Mouse (Mus musculus): ENCODE results near the gene Dnpep. TPM values are rescaled to one million over a fixed set of nuclear protein-coding genes. Genes with fewer than 3 reads are reported as not detected.

The Dnpep gene
- polyA plus RNA-seq (2012; rRNA removed): 35.6 and 39.3 TPM in 2 replicates
- 43.4 and 48.4 TPM in 2 replicates for polyA plus RNA-seq (2014; fragmentation: Nextera tagmentation; extraction: Ambion mirVana)

GRCm38 (mm10) chr1:75317241-75318201 is at the start of gene Dnpep:
Dnpep (minus strand) TSS chr1:75317990.
- Histone ChIP-seq H3K4me1 (replicated peaks; ENCODE audit: control insufficient read depth in 2 of 2, insufficient read depth in 2 of 2, low read length in 1 of 2) (peaks cover 6 to 9% of the 10 kb centered on the region in 2 experiments; a peak in 3 of 4 replicates), H3K9me3 (ENCODE audit: control insufficient read depth, low read length) (no peaks in the 10 kb centered on the region), H3K4me3 (ENCODE audit: insufficient read depth in 1 of 2, low read depth in 2 of 2, low read length in 2 of 2) (peak within 1 kb of the TSS; percentile 65 to 85), H3K9ac (replicated peaks) (peak within 1 kb of the TSS; percentile 73), H3K27ac (peak within 1 kb of the TSS; percentile 85), H3K36me3 (replicated peaks; ENCODE audit: control insufficient read depth, insufficient read depth, low read depth) (no peaks in the 10 kb centered on the region), H3K4me2 (ENCODE audit: low read depth) (peak within 1 kb of the TSS; percentile 93), H3K27me3 (ENCODE audit: control insufficient read depth, insufficient read depth, low read length) (no peaks in the 10 kb centered on the region)
- DNase-seq (ENCODE audit: low read depth in 3 of 3, low spot score in 3 of 3) (peak; percentile 100), ATAC-seq (ENCODE audit: insufficient read depth) (peak; percentile 94)
- under 1% methylated on average over 91 of the region's 92 CpGs for WGBS (ENCODE audit: insufficient replicate concordance)
- TF ChIP-seq CTCF (IDR thresholded peaks at IDR 0.05; ENCODE audit: low read depth) (peak; percentile 82), EP300 (IDR thresholded peaks at IDR 0.05; ENCODE audit: low read depth) (no peak)

GRCm38 (mm10) chr1:75365510-75366137 is 47.8 kb upstream of the Dnpep start:
- DNase-seq (ENCODE audit: low read depth in 3 of 3, low spot score in 3 of 3): no peak
- no peak for ATAC-seq (ENCODE audit: insufficient read depth)
- Histone ChIP-seq H3K9me3 (ENCODE audit: control insufficient read depth, low read length) (no peaks in the 10 kb centered on the region), H3K4me3 (ENCODE audit: insufficient read depth in 1 of 2, low read depth in 2 of 2, low read length in 2 of 2) (no peak overlapping the region), H3K4me1 (replicated peaks; ENCODE audit: control insufficient read depth in 2 of 2, insufficient read depth in 2 of 2, low read length in 1 of 2) (0 out of 4 replicates have a peak, but pooled peaks cover 0 to 2% of the 10 kb centered on the region in 2 experiments), H3K9ac (replicated peaks) (no peak overlapping the region), H3K27me3 (ENCODE audit: control insufficient read depth, insufficient read depth, low read length) (peaks cover 9% of the 10 kb centered on the region), H3K4me2 (ENCODE audit: low read depth) (no peak overlapping the region), H3K36me3 (replicated peaks; ENCODE audit: control insufficient read depth, insufficient read depth, low read depth) (no peaks in the 10 kb centered on the region), H3K27ac (no peak overlapping the region)
- TF ChIP-seq CTCF (IDR thresholded peaks at IDR 0.05; ENCODE audit: low read depth) (no peak), EP300 (IDR thresholded peaks at IDR 0.05; ENCODE audit: low read depth) (no peak)
- WGBS (ENCODE audit: insufficient replicate concordance): 67% methylated on average over 14 of the region's 14 CpGs

GRCm38 (mm10) chr1:75363868-75364267 is 46.1 kb upstream of the Dnpep start:
- Histone ChIP-seq H3K27me3 (ENCODE audit: control insufficient read depth, insufficient read depth, low read length) (peaks cover 22% of the 10 kb centered on the region), H3K4me1 (replicated peaks; ENCODE audit: control insufficient read depth in 2 of 2, insufficient read depth in 2 of 2, low read length in 1 of 2) (no peaks in the 10 kb centered on the region), H3K9ac (replicated peaks) (no peak overlapping the region), H3K27ac (no peak overlapping the region), H3K4me2 (ENCODE audit: low read depth) (no peak overlapping the region), H3K36me3 (replicated peaks; ENCODE audit: control insufficient read depth, insufficient read depth, low read depth) (no peaks in the 10 kb centered on the region), H3K9me3 (ENCODE audit: control insufficient read depth, low read length) (no peaks in the 10 kb centered on the region), H3K4me3 (ENCODE audit: insufficient read depth in 1 of 2, low read depth in 2 of 2, low read length in 2 of 2) (no peak overlapping the region)
- TF ChIP-seq EP300 (IDR thresholded peaks at IDR 0.05; ENCODE audit: low read depth) (no peak), CTCF (IDR thresholded peaks at IDR 0.05; ENCODE audit: low read depth) (no peak)
- ATAC-seq (ENCODE audit: insufficient read depth) (no peak), DNase-seq (ENCODE audit: low read depth in 3 of 3, low spot score in 3 of 3) (no peak)
- WGBS (ENCODE audit: insufficient replicate concordance): 28% methylated on average over 3 of the region's 3 CpGs

- H3K27me3 ChIP-seq (ENCODE audit: control insufficient read depth, insufficient read depth, low read length): peaks cover 22% of the 10 kb centered on the region
- TF ChIP-seq EP300 (IDR thresholded peaks at IDR 0.05; ENCODE audit: low read depth): no peak
- TF ChIP-seq CTCF (IDR thresholded peaks at IDR 0.05; ENCODE audit: low read depth): no peak
- H3K36me3 ChIP-seq (replicated peaks; ENCODE audit: control insufficient read depth, insufficient read depth, low read depth): no peaks in the 10 kb centered on the region
- H3K9me3 ChIP-seq (ENCODE audit: control insufficient read depth, low read length): no peaks in the 10 kb centered on the region
- H3K9ac ChIP-seq (replicated peaks): no peak overlapping the region
- DNase-seq (ENCODE audit: low read depth in 3 of 3, low spot score in 3 of 3) (no peak), ATAC-seq (ENCODE audit: insufficient read depth) (no peak)
- 20% methylated on average over 4 of the region's 4 CpGs for WGBS (ENCODE audit: insufficient replicate concordance)
- no peaks in the 10 kb centered on the region for H3K4me1 ChIP-seq (replicated peaks; ENCODE audit: control insufficient read depth in 2 of 2, insufficient read depth in 2 of 2, low read length in 1 of 2)
- H3K27ac ChIP-seq: no peak overlapping the region
- H3K4me2 ChIP-seq (ENCODE audit: low read depth): no peak overlapping the region
- H3K4me3 ChIP-seq (ENCODE audit: insufficient read depth in 1 of 2, low read depth in 2 of 2, low read length in 2 of 2): no peak overlapping the region
These were observed 44.0 kb upstream of the Dnpep start for GRCm38 (mm10) chr1:75361750-75362149.

GRCm38 (mm10) chr1:75361123-75361522 is 43.3 kb upstream of the Dnpep start:
- ATAC-seq (ENCODE audit: insufficient read depth): no peak
- Histone ChIP-seq H3K27ac (no peak overlapping the region), H3K4me1 (replicated peaks; ENCODE audit: control insufficient read depth in 2 of 2, insufficient read depth in 2 of 2, low read length in 1 of 2) (no peaks in the 10 kb centered on the region), H3K4me3 (ENCODE audit: insufficient read depth in 1 of 2, low read depth in 2 of 2, low read length in 2 of 2) (no peak overlapping the region), H3K27me3 (ENCODE audit: control insufficient read depth, insufficient read depth, low read length) (peaks cover 22% of the 10 kb centered on the region), H3K4me2 (ENCODE audit: low read depth) (no peak overlapping the region), H3K9me3 (ENCODE audit: control insufficient read depth, low read length) (no peaks in the 10 kb centered on the region), H3K9ac (replicated peaks) (no peak overlapping the region), H3K36me3 (replicated peaks; ENCODE audit: control insufficient read depth, insufficient read depth, low read depth) (no peaks in the 10 kb centered on the region)
- 37% methylated on average over 4 of the region's 4 CpGs for WGBS (ENCODE audit: insufficient replicate concordance)
- TF ChIP-seq CTCF (IDR thresholded peaks at IDR 0.05; ENCODE audit: low read depth) (no peak), EP300 (IDR thresholded peaks at IDR 0.05; ENCODE audit: low read depth) (no peak)
- DNase-seq (ENCODE audit: low read depth in 3 of 3, low spot score in 3 of 3): no peak

Measured in liver, embryonic 14.5 days (tissue).